Mouse (Mus musculus) brain, embryonic 14.5 days (tissue): ENCODE results near the gene Rnf223. TPM values are rescaled to one million over a fixed set of nuclear protein-coding genes. Genes with fewer than 3 reads are reported as not detected.
"Not testable (repeated sequence)": the region's sequence is repeated elsewhere in the genome, so short reads cannot be mapped to it uniquely, and the experiment has no call there.

ENCODE experiments used
- DNase-seq: peaks from one replicate; pipeline ENCODE4 v3.0.0-alpha.2; 2011; ENCODE audit warnings: low read depth
- CTCF ChIP-seq: fragments of 200-500 bp; IDR thresholded peaks from 2 replicates; pipeline ENCODE4 v1.5.1; 2012; ENCODE audit warnings: inconsistent platforms, mild to moderate bottlenecking, moderate library complexity, borderline replicate concordance; ENCODE audit not compliant: insufficient read depth, insufficient read length; ENCODE audit errors: extremely low read depth
- POLR2A ChIP-seq: fragments of 200-500 bp; IDR thresholded peaks from 2 replicates; pipeline ENCODE4 v1.6.1; 2012; ENCODE audit warnings: mild to moderate bottlenecking, inconsistent platforms, borderline replicate concordance; ENCODE audit not compliant: poor library complexity, insufficient read depth, insufficient read length, severe bottlenecking; ENCODE audit errors: extremely low read depth
- polyA plus RNA-seq: library from polyadenylated mRNA; depleted of rRNA; stranded (reverse); fragments of >200 nt; gene quantifications from 2 replicates; pipeline ENCODE4 v1.2.3, GENCODE M21; 2012; rRNA removed

Gene Rnf223
- polyA plus RNA-seq, 1 experiment: 3.3 TPM

DNA sequence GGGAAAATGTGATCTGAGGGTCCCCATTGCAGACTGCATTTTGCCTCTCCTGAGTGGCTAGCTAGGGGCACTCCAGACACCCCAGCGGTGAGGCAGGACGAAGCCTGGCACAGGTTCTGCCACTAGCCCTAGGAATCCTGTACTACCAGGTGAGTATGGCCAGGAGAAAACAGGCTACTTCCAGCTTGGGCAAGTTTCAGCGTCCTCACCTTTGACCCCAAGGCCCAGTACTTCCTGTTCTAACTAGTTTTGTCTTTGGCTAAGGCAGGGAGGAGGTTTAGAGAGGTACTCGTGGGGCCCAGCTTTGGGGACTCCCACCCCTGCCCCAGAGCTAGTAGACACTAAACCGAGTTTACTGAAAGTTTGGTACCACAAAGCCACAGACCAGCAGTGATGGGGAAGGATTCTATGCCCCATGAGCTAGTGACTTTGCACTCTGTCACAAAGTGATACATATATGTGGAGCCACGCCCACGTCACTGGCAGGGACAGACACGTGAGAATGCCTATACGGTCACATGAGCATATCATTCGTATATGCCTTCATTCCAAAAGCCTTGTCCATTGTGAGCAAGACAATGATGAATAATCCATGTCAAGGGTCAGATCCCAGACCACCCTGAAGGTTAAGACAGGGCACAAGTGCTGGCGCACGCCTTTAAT lies 3.8 kb downstream of the Rnf223 start:
- no peak for DNase-seq

DNA sequence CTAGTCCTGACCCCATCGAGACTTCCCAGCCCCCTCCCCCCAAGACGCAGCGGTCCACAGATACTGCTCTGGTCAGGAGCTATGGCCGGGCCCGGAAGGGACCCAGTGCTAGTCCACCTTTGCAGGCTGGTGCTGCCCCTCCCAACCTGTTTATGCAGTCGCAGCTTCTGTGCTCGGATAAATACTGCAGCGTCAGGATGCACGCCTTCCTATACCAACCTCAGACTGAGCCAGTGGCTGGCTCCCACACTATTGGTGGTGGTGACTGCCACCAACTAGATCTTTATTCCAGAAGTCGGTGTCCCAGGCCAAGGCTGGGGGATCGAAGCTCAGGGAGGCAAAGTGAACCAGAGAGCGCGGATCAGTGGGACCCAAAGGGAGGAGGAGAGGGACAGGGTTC lies 4.8 kb downstream of the Rnf223 start:
- no peak for TF ChIP-seq POLR2A
- TF ChIP-seq CTCF: no peak
- no peak for DNase-seq

More for the DNA sequence above, 3.8 kb downstream of the Rnf223 start:
- TF ChIP-seq POLR2A: no peak
- TF ChIP-seq CTCF: no peak

DNA sequence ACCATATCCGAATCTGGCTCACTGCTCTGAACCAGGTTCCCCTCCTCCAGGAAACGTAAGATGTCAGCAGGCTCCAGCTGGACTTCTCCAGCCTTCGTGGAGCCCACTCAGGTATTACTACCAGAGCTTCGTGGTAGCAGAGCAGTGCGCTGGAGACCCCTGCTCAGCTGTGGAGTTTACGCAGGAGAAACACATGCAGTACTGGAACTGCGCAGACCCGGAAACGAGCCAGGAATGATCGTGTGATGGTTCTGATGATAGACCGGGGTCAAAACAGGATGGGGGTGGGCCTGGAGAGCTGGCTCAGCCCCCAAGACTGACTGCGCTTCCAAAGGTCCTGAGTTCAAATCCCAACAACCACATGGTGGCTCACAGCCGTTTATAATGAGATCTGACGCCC lies 5.5 kb downstream of the Rnf223 start:
- DNase-seq: no peak

DNA sequence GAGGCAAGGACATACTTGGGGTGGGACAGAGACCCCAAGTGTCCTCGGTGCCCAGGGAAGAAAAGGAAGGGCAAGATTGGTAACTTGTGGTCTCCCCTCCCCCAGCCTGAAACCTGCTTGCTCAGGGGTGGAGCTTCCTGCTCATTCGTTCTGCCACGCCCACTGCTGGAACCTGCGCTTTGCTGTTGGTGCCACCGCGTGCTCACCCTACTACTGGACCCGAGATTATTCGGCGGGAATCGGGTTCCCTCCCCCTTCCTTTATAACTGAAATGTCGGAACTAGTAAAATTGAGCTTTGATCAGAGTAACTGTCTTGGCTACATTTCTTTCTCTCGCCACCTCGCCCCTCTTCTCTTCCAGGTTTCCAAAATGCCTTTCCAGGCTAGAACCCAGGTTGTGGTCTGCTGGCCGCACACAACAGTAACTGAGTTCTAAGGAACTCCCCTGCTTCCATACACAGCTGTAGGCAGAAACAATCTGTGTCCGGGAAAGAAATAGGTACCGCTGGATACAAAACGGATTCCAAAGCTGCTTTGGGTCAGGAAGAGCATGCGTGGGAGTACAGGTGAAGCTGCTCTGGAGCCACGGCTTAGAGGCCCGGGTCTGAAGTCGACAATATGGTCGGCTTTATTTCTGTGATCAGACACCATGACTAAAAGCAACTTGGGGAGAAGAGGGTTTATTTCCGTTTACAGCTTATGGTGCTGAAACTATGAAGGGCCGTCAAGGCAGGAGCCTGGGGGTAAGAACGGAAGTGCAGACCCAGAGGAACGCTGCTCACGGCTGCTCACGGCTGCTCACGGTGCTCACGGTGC lies 6.2 kb downstream of the Rnf223 start:
- TF ChIP-seq CTCF: no peak
- no peak for TF ChIP-seq POLR2A
- DNase-seq: no peak

More for the DNA sequence above, 5.5 kb downstream of the Rnf223 start:
- TF ChIP-seq CTCF (no peak), POLR2A (no peak)

DNA sequence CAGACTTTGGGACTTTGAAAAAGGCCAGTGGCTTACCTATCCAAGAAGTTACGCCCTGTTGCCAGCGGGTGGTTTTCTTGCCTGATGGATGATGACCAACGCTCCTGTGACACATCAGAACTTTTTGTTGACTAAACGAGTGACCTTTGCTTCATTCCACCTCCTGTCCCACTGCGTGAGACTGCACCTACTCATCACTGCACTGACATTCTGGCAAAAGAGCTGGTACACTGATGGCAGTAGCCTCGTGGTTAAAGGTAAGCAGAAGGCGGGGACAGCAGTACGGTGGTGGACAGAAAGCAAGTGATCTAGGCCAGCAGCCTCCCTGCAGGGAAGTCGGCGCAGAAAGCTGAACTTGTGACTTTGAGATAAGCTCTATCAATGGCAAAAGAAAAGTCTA lies 20.6 kb downstream of the Rnf223 start:
- not testable (repeated sequence) for DNase-seq

DNA sequence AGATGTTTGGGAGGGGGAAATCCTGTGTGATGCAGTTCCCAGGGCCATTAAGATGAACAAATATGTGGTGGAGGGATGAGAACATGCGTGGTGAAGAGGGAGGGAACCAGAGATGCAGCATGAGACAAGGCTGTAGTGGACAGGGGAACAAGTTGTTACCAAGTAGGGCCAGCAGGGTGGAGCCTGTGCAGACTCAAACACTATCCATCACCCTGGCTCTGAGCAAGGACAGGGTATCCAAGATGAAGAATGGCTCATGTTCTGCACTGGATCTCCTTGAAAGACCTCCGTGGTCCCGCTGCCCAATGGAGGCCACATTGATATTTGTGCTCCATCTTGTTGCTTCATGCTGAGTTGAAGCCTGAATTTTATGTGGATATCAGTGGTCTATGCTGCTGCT lies 24.5 kb downstream of the Rnf223 start:
- no peak for TF ChIP-seq POLR2A
- TF ChIP-seq CTCF: no peak
- DNase-seq: no peak

DNA sequence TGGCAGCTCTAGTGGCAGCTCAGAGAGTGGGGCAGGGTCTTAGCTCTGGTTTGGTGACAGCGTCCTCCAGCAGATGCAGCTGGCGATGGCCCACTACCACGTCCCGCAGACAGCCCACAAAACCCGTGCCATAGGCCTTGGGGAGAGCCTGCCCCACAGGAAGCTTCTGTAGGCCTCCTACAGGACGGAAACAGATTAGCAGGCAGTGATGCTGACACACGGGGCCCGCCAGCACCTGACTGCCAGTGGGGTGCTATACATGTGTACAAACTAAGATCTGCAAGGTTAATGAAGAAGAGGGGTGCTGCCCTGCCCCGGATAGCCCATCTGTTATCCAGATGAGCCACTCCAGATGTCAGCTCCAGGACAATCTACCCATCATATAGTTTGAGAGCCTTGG lies 36.2 kb downstream of the Rnf223 start:
- DNase-seq: no peak
- peak; percentile 7; the same call in 1 of the 2 replicates for TF ChIP-seq CTCF
- no peak for TF ChIP-seq POLR2A

DNA sequence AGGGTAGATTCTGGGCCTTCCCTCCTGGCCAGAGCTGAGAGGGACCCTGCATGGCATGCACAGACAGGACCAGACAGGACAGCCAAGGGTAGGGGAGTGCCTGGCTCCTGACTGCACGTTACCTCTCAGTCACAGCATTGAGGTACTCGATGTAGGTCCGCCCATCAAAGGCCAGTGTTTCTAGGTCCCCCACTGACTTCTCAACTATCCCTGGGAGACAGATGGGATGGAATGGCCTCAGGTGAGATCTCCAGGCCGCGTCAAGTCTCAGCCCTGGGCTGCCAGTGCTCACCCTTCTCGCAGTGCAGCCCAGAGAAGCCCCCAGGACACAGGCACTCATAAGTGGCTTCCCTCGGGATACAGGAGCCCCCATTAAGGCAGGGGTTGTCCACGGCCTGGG lies 38.3 kb downstream of the Rnf223 start:
- TF ChIP-seq CTCF (no peak), POLR2A (no peak)
- no peak for DNase-seq

DNA sequence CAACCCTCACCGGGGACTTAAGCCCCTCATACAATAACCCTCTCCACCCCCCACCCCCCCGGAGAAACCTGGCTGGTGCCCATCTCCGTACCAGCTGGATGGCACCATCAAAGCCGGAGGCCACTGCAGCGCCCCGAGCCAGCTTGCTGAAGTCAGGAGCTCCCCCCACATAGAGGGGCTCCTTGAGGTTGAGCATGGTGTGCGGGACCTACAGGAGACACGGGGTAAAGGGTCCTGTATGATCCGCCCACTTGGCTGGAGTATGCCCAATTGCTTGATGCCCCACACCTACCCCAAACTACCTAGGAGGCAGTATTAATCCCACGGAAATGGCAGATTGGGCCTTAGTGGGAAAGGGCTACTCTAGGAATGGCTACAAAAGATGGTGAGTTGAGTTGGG lies 38.8 kb downstream of the Rnf223 start:
- DNase-seq: no peak
- TF ChIP-seq CTCF (no peak), POLR2A (no peak)

DNA sequence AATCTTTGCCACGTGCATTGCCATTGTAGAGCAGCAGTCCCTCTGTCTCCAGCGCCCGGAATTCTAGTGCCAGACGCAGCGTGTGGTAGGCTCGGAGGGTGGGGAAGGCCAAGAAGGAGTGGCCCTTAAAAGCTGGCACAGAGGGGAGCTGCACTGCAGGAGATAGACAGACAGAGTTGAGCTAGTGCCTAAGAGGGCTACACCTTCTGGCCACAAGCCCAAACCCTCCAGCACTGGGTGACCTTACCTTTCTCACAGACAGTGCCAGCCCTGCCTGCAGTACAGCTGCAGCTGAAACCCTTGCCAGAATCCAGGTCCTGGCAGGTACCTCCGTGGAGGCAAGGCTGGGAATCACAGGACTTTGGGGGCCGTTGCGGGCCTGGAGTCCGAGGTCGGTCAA lies 41.5 kb downstream of the Rnf223 start:
- TF ChIP-seq CTCF (no peak), POLR2A (no peak)
- no peak for DNase-seq

DNA sequence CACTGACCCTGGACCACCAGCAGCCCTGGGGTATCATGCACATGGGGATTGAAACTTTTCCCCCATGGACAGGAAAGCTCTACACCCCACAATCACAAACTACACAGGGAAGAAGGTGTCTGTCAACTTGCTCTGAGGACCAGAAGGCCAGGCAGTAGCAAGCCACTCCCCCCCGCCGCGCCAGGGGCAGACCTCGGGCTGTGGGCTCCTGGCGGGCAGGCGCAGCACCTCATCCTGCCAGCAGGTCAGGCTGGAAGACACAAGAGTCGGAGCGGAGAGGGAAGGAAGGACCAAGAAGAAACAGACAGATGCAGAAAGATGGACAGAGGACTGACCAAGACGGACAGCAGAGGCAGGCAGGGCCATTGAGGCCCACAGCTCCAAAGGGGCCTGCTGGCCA lies 47.3 kb downstream of the Rnf223 start:
- DNase-seq: no peak
- TF ChIP-seq CTCF (no peak), POLR2A (no peak)

Other genes starting within 250 kb of the Rnf223 start
- 75.1 and 115 TPM in 2 replicates for gene Pusl1, start 238.7 kb upstream of the Rnf223 start, polyA plus RNA-seq
- gene Acap3, start 238.7 kb upstream of the Rnf223 start, polyA plus RNA-seq: 128 and 130 TPM in 2 replicates
- 114 and 144 TPM in 2 replicates for gene Ube2j2, start 186.7 kb upstream of the Rnf223 start, polyA plus RNA-seq
- gene C1qtnf12, start 168.2 kb upstream of the Rnf223 start, polyA plus RNA-seq: 8.6 and 11.0 TPM in 2 replicates
- 19.3 and 22.2 TPM in 2 replicates for gene B3galt6, start 137.9 kb upstream of the Rnf223 start, polyA plus RNA-seq
- gene Sdf4, start 137.6 kb upstream of the Rnf223 start, polyA plus RNA-seq: 36.8 and 61.3 TPM in 2 replicates
- 3.3 and 4.4 TPM in 2 replicates for gene Tnfrsf4, start 116.7 kb upstream of the Rnf223 start, polyA plus RNA-seq
- gene Tnfrsf18, start 104.3 kb upstream of the Rnf223 start, polyA plus RNA-seq: 0.24 and 0.25 TPM in 2 replicates
- gene Ttll10, start 71.1 kb upstream of the Rnf223 start, polyA plus RNA-seq: 0.05 and 0.23 TPM in 2 replicates
- gene 9430015G10Rik, start 20.5 kb upstream of the Rnf223 start, polyA plus RNA-seq: 68.0 and 85.5 TPM in 2 replicates
- gene Agrn, start 67.0 kb downstream of the Rnf223 start, polyA plus RNA-seq: 475 and 507 TPM in 2 replicates
- gene Isg15, start 70.3 kb downstream of the Rnf223 start, polyA plus RNA-seq: 0.53 and 0.86 TPM in 2 replicates
- gene AW011738, start 72.8 kb downstream of the Rnf223 start, polyA plus RNA-seq: 3.5 and 4.8 TPM in 2 replicates
- 1.1 and 1.7 TPM in 2 replicates for gene Perm1, start 85.4 kb downstream of the Rnf223 start, polyA plus RNA-seq
- 86.7 and 116 TPM in 2 replicates for gene Plekhn1, start 104.3 kb downstream of the Rnf223 start, polyA plus RNA-seq
- 106 and 128 TPM in 2 replicates for gene Noc2l, start 105.5 kb downstream of the Rnf223 start, polyA plus RNA-seq
- gene Samd11, start 125.1 kb downstream of the Rnf223 start, polyA plus RNA-seq: 5.9 and 6.9 TPM in 2 replicates
- gene Vmn2r-ps159, start 200.6 kb downstream of the Rnf223 start, polyA plus RNA-seq: not detected in 2 replicates